Mouse (Mus musculus): ENCODE measurements at regions not wholly inside any gene's neighbourhood (a gene's known extent, or its start where the extent isn't known, plus 50 kb on each side); places are given as distances from the start of the nearest gene placed in this dataset.

DNA sequence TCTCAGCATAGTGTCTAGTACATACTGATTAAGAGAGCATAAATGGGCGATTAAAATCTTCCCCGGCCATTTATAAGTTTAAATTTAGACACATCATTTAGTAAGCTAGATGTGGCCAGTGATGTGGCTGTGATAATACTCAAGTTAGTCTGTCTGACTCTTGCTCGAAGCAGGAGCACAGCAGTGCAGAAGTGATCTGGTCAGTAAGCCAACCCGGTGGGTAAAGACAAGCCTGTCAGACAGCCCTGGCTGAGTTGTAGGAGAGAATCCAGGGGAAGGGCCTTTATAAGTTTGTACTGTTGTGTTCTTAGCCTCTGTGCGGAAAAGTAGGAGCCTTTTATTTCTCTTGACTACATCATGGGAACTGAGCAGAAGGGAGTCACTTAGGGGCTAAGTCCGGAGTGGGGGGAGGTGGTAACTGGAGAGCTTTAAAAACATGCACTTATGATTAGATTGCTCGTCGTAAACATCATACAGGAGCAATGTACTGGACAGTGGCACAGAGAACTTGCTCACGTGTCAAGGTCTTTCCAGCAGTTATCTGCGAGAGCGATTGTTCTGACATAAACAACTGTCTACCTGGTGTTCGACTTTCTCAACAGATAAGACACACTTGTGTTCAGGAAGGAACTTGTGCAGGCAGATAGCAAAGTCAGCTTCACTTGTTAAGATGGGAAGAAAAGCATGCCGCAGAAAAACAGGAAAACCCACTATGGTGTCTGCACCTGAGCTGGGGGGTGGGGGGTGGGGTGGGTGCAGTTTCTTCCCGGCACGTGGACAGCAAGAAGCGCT lies 122.5 kb upstream of the Zeb2 start:
- TF ChIP-seq TCF12 (IDR thresholded peaks at IDR 0.05; ENCODE audit: insufficient read depth, poor library complexity, severe bottlenecking) (no peak), USF1 (IDR thresholded peaks at IDR 0.05; ENCODE audit: low read depth) (no peak), CEBPB (IDR thresholded peaks at IDR 0.05; ENCODE audit: insufficient read depth, poor library complexity, severe bottlenecking) (no peak), POLR2A (IDR thresholded peaks at IDR 0.05; ENCODE audit: insufficient read length, low read depth) (no peak), MAX (IDR thresholded peaks at IDR 0.05; ENCODE audit: low read depth) (no peak), MYOD1 (IDR thresholded peaks at IDR 0.05; ENCODE audit: control insufficient read depth in 1 of 3, insufficient read length in 2 of 3, low read depth in 2 of 3) (no peak)
